Mouse (Mus musculus) erythroid progenitor cell, adult 5-6 weeks (primary cell): ENCODE data around the gene Rufy4. TPM values are rescaled to one million over a fixed set of nuclear protein-coding genes. Genes with fewer than 3 reads are reported as not detected.

Experiments
- ATAC-seq: replicated peaks from 2 replicates; pipeline ENCODE4 v1.8.0; 2016; ENCODE audit warnings: moderate number of reproducible peaks, mild to moderate bottlenecking, moderate TSS enrichment, inconsistent platforms; ENCODE audit not compliant: poor library complexity, low FRiP score, severe bottlenecking
- total RNA-seq, 2 experiments: library from RNA; stranded (forward) in 1 of 2; stranded (reverse) in 1 of 2; fragments of 150-400 nt in 1 of 2; fragments of 186-747, 209-891 nt in 1 of 2; gene quantifications; 2 replicates each; pipeline versions ENCODE4 v1.2.3 to v1.2.4; 2015 to 2017; ENCODE audit warnings: low replicate concordance in 2 of 2

Gene Rufy4
- total RNA-seq, 2 experiments from 2014 or later = not detected

- ATAC-seq = no peak
Observed at GRCm38 (mm10) chr1:74194445-74194844, 69.1 kb downstream of the Rufy4 start, which contains the start of gene Cxcr1. Cxcr1 (minus strand) TSS chr1:74194631.

DNA sequence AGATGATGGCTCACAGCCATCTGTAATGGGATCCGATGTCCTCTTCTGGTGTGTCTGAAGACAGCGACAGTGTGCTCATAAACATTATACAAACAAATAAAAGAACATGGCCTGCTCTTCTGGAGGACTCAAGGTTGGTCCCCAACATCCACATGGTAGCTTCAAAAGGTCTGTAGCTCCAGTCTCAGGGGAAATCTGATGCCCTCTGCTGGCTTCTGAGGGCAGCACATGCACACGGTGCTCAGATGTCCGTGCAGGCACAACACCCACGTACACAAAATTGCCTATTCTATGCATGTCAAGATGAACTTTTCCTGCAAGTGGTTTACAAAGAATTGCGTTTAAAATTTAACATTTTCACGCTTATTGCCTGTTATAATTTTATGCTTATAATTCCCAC lies 70.6 kb downstream of the Rufy4 start:
- ATAC-seq = no peak; the same call in 1 of the 2 replicates

DNA sequence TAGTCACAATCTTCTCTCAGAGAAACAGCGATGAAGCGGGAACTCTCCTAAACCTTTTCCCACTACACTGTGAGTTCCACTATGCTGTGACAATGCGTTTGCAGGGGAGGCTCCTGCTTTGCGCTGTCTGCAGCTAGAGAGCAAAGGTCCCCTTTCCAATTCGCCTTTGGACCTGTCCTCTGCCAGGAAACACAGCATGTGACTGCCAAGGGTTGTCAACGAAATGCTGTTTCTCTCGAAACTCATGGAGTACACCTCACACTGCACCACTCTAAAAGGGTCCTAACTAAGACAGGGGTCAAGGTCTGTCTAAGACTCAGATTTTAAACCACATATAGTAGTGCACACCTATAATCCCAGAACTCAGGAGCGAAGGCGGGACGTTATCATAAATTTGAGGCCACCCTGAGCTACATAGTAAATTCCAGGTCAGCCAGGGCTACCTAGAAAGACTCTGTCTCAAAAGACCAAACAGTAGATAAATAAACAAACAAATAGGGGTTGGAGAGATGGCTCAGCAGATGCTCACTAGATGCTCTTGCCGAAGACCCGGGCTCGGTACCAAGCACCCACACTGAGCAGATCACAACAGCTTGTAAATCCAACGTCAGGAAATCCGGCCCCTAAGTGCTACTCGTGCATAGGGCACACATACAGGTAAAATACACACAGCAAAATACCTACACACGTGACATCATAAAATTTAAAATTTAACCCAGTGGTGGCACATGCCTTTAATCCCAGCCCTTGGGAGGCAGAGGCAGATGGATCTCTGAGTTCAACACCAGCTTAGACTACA lies 71.5 kb downstream of the Rufy4 start:
- ATAC-seq = no peak

Other genes starting within 250 kb of the Rufy4 start
- 20.5 and 21.6 TPM in 2 replicates for gene Tns1, start 1.1 kb upstream of the Rufy4 start, total RNA-seq (2015; ENCODE audit: low replicate concordance)
- 20.0 and 49.5 TPM in 2 replicates for gene Tns1, start 1.1 kb upstream of the Rufy4 start, total RNA-seq (2017; ENCODE audit: low replicate concordance)
- gene Cxcr2, start 28.4 kb downstream of the Rufy4 start, total RNA-seq (2015; ENCODE audit: low replicate concordance) = 6.3 and 6.8 TPM in 2 replicates
- 6.8 and 11.6 TPM in 2 replicates for gene Cxcr2, start 28.4 kb downstream of the Rufy4 start, total RNA-seq (2017; ENCODE audit: low replicate concordance)
- not detected in 2 replicates for gene Cxcr1, start 69.1 kb downstream of the Rufy4 start, total RNA-seq (2015; ENCODE audit: low replicate concordance)
- not detected in 2 replicates for gene Cxcr1, start 69.1 kb downstream of the Rufy4 start, total RNA-seq (2017; ENCODE audit: low replicate concordance)
- 228 and 243 TPM in 2 replicates for gene Arpc2, start 110.5 kb downstream of the Rufy4 start, total RNA-seq (2015; ENCODE audit: low replicate concordance)
- 69.4 and 89.7 TPM in 2 replicates for gene Arpc2, start 110.5 kb downstream of the Rufy4 start, total RNA-seq (2017; ENCODE audit: low replicate concordance)
- gene Gpbar1, start 153.0 kb downstream of the Rufy4 start, total RNA-seq (2015; ENCODE audit: low replicate concordance) = not detected in 2 replicates
- not detected in 2 replicates for gene Gpbar1, start 153.0 kb downstream of the Rufy4 start, total RNA-seq (2017; ENCODE audit: low replicate concordance)
- gene Aamp, start 159.2 kb downstream of the Rufy4 start, total RNA-seq (2015; ENCODE audit: low replicate concordance) = 12.6 and 14.3 TPM in 2 replicates
- 17.1 and 26.6 TPM in 2 replicates for gene Aamp, start 159.2 kb downstream of the Rufy4 start, total RNA-seq (2017; ENCODE audit: low replicate concordance)
- gene Pnkd, start 159.4 kb downstream of the Rufy4 start, total RNA-seq (2015; ENCODE audit: low replicate concordance) = 6.5 and 12.2 TPM in 2 replicates
- 0.76 and 1.8 TPM in 2 replicates for gene Pnkd, start 159.4 kb downstream of the Rufy4 start, total RNA-seq (2017; ENCODE audit: low replicate concordance)
- gene Tmbim1, start 180.1 kb downstream of the Rufy4 start, total RNA-seq (2015; ENCODE audit: low replicate concordance) = not detected in 2 replicates
- 0.45 and 0.90 TPM in 2 replicates for gene Tmbim1, start 180.1 kb downstream of the Rufy4 start, total RNA-seq (2017; ENCODE audit: low replicate concordance)
- gene Catip, start 236.6 kb downstream of the Rufy4 start, total RNA-seq (2015; ENCODE audit: low replicate concordance) = not detected in 2 replicates
- gene Catip, start 236.6 kb downstream of the Rufy4 start, total RNA-seq (2017; ENCODE audit: low replicate concordance) = not detected in 2 replicates
- 7.5 and 9.0 TPM in 2 replicates for gene Slc11a1, start 249.7 kb downstream of the Rufy4 start, total RNA-seq (2015; ENCODE audit: low replicate concordance)
- 12.5 and 19.4 TPM in 2 replicates for gene Slc11a1, start 249.7 kb downstream of the Rufy4 start, total RNA-seq (2017; ENCODE audit: low replicate concordance)